Mouse (Mus musculus) heart, postnatal 36 days (tissue): ENCODE results near the gene Apex2. TPM values are rescaled to one million over a fixed set of nuclear protein-coding genes. Genes with fewer than 3 reads are reported as not detected.

Experiments used
- DNase-seq, 2 experiments: peaks; one replicate each; pipeline ENCODE4 v3.0.0; 2021 to 2022
- intact Hi-C: fragments of 180-260 bp; cut with DNase I; formaldehyde crosslinking; loops from one replicate; pipeline ENCODE4 v1.15.1; 2025
- total RNA-seq, 2 experiments: library from RNA; stranded (reverse); gene quantifications; 2 replicates each; pipeline ENCODE4 v1.2.3; 2021

Apex2 gene
- 10 to 100 TPM in 1 of 2 experiments, 1 to 10 TPM in 1; 8.0 to 10.6 TPM for total RNA-seq

DNA sequence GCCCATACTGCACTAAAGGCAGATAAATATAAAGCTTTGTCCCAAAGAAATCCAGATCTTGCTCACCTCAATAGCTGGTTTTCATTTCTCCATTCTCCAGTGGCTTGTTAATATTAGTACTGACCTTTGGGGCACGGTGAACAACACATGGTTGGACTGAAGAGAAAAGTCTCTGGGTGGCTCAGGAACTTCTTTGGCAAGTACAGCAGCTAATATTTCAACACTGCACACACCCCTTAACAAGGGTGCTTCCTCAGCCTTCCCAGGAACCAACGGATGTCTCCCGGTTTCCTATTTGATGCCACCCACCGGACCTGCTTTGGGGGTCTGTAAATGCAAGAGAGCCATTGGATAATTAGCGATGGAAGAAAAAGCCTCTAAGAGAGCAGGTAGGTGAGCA, at the start of gene Apex2:
Apex2 (minus strand) TSS at position 173 of the 400 bp plus-strand sequence.
- intact Hi-C loops = loop anchor here (10.0 kb wide), 2 partner anchors 755 to 1205 kb away; partner anchors contain the start of gene Fam120c
- no peak for DNase-seq

DNA sequence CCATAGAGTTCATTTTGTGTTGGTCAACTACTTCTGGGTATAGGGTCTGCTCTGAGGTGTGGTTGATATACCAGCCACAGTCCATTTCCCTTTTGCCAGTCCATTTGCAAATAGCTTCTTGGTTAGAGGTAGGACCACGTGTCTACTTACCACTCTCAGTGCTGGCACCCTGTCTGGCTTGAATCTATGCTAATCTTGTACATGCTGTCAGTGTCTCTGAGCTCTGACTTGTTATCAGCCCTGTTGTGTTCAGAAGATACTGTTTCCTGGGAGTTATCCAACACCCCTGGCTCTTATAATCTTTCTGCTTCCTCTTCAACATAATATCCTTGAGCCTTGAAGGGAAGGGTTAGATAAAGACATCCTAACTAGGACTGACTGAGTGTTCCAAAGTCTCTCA, 46.8 kb upstream of the Apex2 start:
- DNase-seq = no peak
- intact Hi-C loops = no loop called here

DNA sequence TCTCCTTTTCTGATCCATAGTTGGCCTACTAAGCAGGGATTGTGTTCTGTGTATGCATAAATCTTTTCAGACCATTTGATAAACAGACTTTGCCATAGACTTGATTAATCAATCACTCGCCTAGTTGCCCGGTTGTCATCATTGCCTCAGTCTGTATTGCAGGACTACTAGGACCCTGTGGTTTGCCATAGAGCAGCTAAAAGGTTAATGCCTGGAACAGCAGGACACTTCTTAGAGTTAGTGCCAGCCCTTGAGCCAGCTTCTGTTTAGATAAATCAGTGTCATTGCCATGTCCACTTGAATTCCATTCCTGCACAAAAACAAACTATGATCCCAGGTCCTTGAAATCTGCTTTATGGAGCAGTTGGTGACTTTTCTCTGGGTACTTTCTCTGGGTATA, 9.2 kb upstream of the Apex2 start:
- intact Hi-C loops = no loop called here
- no peak for DNase-seq

DNA sequence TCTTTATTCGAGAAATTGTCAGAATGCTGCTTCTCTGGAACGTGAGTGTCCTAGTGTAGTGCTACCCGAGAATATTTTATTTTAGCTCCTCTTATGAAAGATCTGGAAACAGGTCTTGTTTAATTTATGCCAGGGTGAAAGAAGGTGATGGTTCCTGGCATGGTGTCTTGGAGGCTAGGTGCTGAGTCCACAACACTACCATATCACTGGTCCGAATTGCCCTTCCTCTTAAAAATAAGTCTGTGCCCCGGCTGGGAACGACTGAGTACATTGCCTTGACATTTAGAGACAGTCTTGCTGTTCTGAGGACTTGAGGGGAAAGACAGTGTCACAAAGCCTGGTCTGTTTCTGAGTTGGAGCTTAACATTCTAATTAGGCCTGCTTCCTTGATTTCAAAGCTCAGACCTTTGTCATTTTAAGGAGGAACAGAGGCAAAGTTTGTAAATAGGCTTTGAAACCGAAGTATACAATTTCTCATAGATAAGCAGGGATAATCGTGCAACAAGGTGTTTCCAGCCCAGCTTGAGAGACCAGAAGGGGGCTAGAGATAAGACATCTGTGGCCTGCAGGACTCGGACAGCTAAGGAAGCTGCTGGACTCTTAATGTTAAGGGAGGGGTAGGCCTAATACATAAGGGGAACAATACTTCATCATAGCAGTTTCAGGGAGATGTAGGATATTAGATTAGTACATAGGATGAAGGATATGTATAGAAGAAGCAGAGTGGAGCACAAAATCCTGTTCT, 5.5 kb upstream of the Apex2 start:
- intact Hi-C loops = no loop called here
- no peak for DNase-seq

DNA sequence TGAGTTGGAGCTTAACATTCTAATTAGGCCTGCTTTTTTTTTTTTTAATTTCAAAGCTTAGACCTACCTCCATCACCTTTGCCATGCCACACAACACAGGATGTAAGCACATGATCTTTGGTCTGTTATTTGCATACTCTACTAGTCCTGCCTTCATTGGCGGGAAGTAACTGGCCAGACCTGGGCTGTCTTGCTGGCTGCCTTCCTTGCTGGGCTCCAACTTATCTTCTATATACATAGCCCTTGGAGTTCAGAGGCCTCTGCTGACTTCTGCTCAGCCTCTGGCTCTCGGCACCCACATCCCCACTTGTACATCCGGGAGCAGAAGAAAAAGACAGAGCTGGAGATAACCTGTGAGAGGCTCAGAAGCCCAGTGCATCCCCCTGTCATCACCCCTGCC, 4.5 kb upstream of the Apex2 start:
- intact Hi-C loops = no loop called here

DNA sequence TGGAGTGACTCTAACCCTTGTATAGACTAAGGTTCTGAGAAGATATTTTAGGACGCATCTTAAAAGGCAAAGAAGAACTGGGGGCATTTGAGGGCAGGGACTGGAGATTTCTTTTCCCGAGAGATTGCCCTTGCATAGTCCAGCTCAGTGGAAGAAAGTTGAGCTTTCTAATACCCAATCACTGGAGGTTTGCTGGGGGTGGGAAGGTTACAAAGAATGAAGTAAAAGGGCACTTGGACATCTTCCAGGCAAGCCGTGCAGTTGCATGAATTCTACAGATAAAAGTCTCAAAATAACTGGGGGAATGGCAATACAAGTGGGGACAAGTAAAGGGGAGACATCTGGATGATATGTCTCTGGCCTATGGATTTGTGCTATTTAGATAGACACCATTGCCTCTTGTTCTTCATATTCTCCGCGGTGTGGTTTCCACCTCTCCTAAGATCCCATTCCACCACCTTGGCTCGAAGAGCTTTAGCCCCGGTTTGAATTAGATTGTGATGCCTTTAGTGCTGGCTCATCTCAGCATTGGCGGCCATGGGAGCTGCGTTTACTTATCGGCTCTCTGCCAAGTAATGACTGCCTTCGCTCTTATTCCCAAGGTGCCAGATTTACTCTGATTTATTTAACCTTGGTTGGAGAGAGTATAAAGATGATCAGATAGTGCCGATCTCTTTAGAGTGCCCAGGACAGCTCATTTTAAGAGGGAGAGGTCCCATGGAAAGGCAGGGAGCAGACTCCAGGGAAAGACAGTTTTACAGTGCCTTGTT, 3.8 kb upstream of the Apex2 start:
- DNase-seq = no peak
- intact Hi-C loops = no loop called here

More for the DNA sequence above, 4.5 kb upstream of the Apex2 start:
- DNase-seq = no peak

DNA sequence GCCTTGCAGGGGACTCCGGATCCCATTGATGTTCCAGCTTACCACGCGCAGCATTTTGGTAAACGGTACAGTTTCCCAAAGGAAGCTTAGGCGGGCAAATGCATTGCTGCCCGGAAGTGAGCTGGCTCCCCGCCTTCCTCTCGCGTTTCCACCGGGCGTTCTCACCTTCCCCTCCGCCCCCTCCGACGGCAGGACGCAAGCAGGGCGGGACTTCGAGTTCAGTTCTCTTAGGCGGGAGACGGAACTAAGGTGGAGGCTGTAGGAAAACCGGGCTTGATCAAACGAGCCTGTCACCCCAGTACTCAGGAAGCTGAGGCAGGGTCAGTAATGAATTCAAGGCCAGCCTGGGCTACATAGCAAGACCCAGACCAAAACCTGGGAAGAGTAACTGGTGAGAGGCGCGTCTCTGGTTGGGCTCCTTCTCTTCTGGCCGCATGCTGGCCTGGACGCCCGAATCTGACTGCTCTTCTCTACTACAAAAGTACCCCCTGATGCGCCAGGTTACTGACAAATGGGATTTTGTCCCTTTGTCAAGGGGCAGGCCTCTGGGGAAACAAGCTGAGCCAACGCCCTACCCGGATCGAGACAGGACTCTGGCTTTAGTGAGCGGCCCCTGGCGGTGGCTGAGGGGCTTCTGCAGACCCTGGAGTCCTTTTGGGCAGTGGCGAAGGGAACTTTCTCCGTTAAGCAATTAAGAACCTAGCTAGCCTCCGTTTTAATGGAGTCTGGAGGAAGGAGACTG, 1.5 kb downstream of the Apex2 start, which contains the start of gene Pfkfb1:
Pfkfb1 (plus strand) TSS at position 207 of the 742 bp plus-strand sequence.
- intact Hi-C loops = loop anchor here (10.0 kb wide), 2 partner anchors 757 to 1207 kb away; partner anchors contain the start of gene Fam120c

DNA sequence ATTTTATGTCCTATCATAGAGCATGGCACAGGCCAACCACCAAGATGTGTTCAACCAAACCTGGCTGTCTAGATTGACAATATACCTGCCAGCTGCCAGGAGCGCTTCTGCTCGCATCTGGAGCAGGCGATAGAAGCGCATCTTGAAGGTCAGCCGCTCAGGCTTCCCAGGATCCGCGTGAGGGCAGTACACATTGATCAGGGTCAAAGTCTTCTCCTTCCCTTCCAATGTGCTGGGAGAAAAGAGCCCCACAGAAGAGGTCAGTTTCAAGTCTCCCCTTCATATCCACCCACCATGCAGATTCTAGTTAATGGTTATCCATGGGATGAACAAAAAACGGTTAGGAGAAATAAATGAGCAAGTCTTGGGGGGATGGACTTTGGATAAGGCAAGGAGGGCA, 4.6 kb downstream of the Apex2 start:
- no peak for DNase-seq
- intact Hi-C loops = loop anchor here (10.0 kb wide), 2 partner anchors 760 to 1210 kb away; partner anchors contain the start of gene Fam120c

More for the DNA sequence above, 1.5 kb downstream of the Apex2 start, which contains the start of gene Pfkfb1:
- peak; percentile 73 to 74 for DNase-seq

DNA sequence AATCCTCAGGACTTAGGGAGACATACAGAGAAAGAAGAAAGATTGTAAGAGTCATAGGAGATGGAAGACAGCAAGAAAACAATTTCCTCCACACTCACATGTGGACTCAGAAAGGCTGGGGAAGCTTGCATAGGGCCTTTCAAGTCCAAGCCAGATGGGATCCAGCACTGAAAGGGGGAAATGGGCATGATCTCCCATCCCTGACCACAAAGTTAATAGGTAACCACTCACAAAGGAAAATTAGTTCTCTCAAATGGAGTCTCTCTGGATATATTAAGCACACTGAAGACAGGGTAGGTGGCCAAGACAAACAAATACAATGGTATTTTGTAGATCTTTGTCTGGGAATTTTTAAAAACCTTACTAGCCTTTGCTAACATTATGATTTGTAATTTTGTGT, 7.7 kb downstream of the Apex2 start:
- DNase-seq = no peak
- intact Hi-C loops = loop anchor here (10.0 kb wide), 2 partner anchors 763 to 1213 kb away; partner anchors contain the start of gene Fam120c

DNA sequence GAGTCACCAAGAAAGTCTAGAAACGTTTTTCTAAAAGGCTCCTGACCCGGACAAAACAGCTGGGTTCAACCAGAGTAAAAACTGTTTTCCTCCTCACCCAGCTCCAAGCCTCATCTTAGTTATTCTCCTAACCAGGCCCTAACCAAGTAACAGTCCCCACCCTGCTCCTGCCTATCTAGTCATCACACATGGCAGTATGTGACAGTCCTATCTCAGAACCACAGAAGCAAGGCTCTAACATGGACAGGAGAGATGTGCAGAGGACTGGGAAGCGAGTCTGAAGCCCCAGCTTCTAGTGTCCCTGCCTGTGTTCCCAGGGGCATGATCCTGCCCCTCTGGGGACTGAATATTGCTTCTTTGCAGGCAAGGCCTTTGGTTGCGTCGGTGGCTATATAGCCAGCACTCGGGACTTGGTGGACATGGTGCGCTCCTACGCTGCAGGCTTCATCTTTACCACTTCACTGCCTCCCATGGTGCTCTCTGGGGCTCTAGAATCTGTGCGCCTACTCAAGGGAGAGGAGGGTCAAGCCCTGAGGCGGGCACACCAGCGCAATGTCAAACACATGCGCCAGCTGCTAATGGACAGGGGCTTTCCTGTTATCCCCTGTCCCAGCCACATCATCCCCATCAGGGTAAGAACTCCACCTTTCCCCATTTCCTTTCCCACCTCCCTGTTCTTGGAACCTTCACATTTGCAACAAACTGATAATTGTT, 24.9 kb downstream of the Apex2 start:
- DNase-seq = no peak
- intact Hi-C loops = no loop called here

DNA sequence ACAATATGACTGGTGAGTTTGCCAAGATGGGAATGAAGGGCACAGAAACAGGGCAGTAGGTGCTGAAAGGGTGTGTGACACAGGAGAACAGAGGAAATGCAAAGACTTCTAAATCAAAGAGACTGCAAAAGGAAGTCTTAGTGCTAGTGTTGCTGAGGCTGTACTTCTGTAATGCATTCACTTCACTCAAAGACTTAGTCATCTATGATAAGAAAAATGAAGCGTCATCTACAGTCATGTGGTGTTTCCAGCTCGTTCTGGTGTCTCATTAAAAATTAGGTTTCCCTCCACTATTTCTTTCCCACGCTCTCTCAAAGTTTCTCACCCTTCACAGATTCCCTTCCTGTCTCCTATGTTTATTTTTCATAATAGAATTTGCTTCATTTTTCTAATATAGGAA, 35.6 kb downstream of the Apex2 start:
- DNase-seq = no peak
- intact Hi-C loops = no loop called here

DNA sequence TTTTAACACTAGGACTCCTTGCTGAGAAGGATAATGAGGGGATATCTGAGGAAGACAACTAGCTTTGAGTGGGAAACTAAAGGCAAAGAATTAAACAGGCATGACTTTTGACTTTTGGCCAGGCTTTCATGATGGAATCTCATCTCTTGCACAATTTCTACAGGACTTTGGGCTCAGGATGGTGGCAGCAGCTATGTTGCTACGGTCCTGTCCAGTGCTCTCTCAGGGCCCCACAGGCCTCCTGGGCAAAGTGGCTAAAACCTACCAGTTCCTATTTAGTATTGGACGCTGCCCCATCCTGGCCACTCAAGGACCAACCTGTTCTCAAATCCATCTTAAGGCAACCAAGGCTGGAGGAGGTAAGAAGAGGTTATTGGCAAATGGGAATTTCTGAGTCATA, 37.7 kb downstream of the Apex2 start:
- DNase-seq = no peak
- intact Hi-C loops = no loop called here

DNA sequence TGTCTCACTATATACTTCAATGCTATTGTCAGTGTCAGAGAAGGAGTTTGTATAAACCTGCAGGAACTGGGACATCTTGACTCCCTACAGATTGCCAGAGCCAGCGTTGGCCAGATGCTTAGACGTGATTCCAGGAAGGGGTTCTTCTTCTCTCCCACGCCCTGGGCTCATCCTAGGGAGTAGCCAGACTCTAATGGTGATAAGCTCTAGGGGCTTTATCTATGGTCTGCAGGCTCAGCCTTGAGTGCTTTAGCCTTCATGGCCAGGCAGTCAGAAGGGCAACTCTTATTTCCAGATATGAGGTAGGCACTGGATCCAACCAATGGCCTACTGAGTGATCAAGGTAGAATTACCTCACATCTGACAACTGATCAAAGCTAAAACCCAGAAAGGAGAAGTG, 40.0 kb downstream of the Apex2 start:
- intact Hi-C loops = no loop called here
- DNase-seq = no peak

DNA sequence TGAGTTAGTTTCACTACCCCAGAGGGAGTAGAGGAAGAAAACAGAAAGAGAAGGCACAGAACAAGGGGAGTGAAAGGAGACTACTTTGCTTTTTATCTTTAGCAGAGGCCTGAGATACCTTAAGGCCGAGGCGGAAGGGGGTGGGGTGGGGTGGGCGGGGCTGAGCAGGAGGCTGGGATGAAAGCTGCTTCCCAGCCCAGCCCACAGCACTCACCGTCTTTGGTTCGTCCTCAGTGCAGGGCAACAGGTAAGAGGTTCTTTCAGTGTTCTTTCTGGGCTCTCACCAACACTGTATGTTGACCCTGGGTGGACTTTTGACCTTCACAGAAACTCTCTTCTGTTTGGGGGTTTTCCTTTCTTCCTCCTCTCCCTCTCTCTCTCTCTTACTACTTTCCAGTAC, 42.4 kb downstream of the Apex2 start, which contains the start of gene Alas2:
Alas2 (plus strand) TSS at position 137 of the 400 bp plus-strand sequence.
- intact Hi-C loops = no loop called here
- DNase-seq = no peak

DNA sequence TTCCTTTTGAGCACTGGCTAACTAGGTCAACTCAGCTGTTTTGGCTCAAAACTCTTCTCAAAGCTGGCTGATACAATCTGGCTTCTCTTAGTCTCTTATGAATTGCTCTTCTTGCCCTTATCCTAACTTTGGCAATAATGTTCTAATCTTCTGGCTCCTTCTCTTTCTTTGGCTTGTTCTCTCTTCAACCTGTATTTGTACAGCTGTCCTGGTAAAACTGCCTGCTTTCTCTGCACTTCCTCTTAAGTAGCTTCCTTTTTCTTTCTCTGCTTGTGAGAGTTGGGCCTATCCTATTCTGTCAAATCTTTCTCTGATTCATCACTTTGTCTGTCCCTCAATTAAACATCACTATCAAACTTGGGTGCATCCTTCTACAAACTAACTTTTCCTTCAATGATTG, 48.0 kb downstream of the Apex2 start:
- no peak for DNase-seq
- intact Hi-C loops = no loop called here

DNA sequence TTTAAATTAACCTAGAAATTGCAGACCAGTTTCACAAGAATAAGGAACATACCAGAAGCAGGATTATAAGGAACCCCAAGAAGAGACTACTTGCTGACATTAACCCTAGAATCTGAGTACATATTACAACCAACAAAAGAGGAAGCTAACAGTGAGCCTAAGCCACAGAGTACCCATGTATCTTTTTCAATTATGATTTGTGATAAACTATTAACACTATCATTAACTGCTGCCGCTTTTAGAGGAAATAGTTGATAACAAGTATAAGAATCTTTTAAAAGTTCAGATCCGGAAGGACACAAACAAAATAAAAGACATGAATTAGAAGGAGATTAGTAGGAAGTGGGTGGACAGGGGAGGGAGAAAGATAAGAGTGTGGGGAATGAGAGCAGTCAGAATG, 49.6 kb downstream of the Apex2 start:
- intact Hi-C loops = no loop called here
- DNase-seq = no peak

DNA sequence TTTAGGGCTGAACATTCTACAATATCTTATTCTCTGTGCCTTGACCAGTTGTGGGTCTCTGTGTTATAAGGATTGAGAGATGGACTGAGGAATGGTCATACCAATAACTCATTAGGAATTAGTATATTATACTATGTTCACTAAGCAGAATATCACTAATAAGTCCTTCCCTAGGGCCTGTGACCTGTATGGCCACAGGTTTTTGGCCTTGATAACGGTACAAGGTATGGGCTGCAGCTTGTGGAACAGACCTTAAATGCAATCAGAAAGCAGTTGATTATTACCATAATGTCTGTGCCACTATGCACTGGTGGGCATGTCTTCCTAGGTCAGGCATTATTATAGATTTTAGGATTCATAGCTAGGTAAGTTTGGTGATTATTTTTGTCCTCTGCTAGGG, 73.2 kb downstream of the Apex2 start:
- DNase-seq = no peak
- intact Hi-C loops = loop anchor here (10.0 kb wide), 1 partner anchor 1638 kb away; no protein-coding TSS in a partner anchor

DNA sequence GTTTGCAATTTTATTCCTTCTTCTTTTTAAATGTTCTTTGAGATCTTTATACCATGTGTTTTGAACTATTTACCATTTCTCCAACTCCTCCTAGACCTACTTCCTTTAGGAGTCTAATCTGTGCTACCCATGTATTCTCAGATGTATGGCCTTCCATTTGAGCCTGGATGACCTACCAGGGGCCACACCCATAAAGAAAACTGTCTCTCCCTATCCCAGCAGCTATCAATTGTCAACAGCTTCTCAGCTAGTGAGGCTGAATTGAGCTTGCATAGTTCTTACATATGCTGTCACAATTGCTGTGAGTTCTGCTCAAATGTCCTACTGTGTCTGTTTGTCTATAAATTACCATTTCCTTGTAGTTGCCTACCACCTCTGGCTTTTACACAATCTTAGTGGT, 73.7 kb downstream of the Apex2 start:
- intact Hi-C loops = loop anchor here (10.0 kb wide), 1 partner anchor 1639 kb away; no protein-coding TSS in a partner anchor
- no peak for DNase-seq

DNA sequence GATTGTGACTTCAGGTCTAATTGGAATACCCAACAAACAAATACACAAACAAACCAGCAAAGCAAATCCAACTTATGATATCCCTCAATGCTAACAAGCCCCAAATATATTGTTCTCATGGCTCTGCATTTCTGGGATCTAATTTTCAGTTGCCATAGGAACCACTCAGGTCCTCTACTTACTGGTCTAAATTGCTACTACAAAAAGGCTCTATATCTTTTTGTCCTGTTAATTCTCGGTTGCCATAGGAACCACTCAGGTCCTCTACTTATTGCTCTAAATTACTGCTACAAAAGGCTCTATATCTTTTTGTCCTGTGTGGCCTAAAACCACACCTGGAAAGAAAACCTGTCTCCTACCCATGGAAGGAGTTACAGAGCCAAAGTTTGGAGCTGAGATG, 75.5 kb downstream of the Apex2 start:
- DNase-seq = no peak
- intact Hi-C loops = loop anchor here (5.0 to 10.0 kb wide), 4 partner anchors 148 to 1641 kb away; no protein-coding TSS in a partner anchor

DNA sequence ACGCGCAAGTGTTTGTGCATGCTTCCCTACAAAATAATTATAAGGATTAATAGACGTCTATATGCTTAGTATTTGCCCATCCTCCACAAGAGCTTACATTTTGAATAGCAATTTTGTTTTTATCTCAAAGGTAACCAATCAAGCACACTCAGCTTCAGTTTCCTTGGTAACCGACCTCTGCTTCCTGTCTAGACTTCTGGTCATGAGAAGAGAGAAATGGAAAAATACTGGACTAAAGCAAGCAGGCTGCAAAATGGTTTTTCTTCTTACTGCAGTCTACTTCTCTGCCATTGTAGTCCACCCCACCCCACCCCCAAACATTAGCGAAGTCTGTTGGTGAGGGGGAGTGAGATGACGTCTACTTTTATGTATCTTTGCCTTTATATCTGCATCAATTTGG, 78.4 kb downstream of the Apex2 start:
- intact Hi-C loops = loop anchor here (5.0 to 10.0 kb wide), 4 partner anchors 151 to 1644 kb away; no protein-coding TSS in a partner anchor
- no peak for DNase-seq
